Mouse (Mus musculus): ENCODE measurements around the gene 1600014C23Rik. TPM values are rescaled to one million over a fixed set of nuclear protein-coding genes. Genes with fewer than 3 reads are reported as not detected.
A peak's percentile ranks its signal among the peaks of the same experiment; 100 is the strongest.

Gene 1600014C23Rik
- polyA plus RNA-seq, 1 experiment, result not detected

- TF ChIP-seq POLR2A (IDR thresholded peaks at IDR 0.05; ENCODE audit: borderline replicate concordance, control insufficient read depth, low read depth, low read length), result no peak
- no peak for TF ChIP-seq CTCF (IDR thresholded peaks at IDR 0.05; ENCODE audit: control insufficient read depth, insufficient read depth, low read length)
- WGBS, result 84% methylated on average over 9 of the region's 9 CpGs
- H3K4me1 ChIP-seq (ENCODE audit: control insufficient read depth, insufficient read depth, low read length), result peaks cover 3% of the 10 kb centered on the region
- no peak overlapping the region for H3K4me3 ChIP-seq (replicated peaks; ENCODE audit: control insufficient read depth, low read depth, low read length)
- H3K27ac ChIP-seq (ENCODE audit: control insufficient read depth, insufficient read depth, low read depth, low read length, poor library complexity), result no peak overlapping the region
Observed at GRCm38 (mm10) chr17:45689120-45689519, 44.5 kb downstream of the 1600014C23Rik start.

GRCm38 (mm10) chr17:45686716-45687115 lies 46.9 kb downstream of the 1600014C23Rik start, which contains the start of gene Tmem63b:
Tmem63b (minus strand) TSS chr17:45686905.
- peak within 1 kb of the TSS; percentile 97 for H3K4me3 ChIP-seq (replicated peaks; ENCODE audit: control insufficient read depth, low read depth, low read length)
- WGBS, result under 1% methylated on average over 12 of the region's 12 CpGs
- peaks cover 3% of the 10 kb centered on the region for H3K4me1 ChIP-seq (ENCODE audit: control insufficient read depth, insufficient read depth, low read length)
- H3K27ac ChIP-seq (ENCODE audit: control insufficient read depth, insufficient read depth, low read depth, low read length, poor library complexity), result peak within 1 kb of the TSS; percentile 50
- TF ChIP-seq POLR2A (IDR thresholded peaks at IDR 0.05; ENCODE audit: borderline replicate concordance, control insufficient read depth, low read depth, low read length) (no peak), CTCF (IDR thresholded peaks at IDR 0.05; ENCODE audit: control insufficient read depth, insufficient read depth, low read length) (no peak)

DNA sequence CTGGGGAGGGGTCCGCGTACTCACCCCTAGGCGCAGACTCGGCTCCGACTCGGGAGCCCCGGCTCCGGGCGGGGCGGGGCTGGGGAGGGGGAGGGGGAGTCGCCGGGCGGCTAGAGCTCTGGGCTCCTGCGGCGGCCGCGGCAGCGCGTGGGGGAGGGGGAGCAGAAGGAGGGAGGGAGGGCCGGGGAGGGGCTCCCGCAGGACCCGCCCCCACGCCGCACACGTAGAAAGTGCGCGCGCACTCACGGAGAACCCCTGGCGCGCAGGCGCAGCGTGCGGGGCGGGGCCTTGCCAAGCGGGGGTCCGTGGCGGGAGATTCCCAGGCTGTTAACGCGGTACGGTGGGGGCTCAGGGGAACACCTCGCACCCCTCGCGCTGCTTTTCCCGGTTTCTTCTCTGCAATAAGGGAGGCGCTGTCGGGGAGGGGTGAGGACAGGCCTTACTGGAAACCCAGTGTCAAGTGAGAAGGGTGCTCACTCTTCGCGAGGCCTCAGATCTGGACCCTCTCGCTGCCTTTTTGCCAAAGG lies 47.5 kb downstream of the 1600014C23Rik start, which contains the start of gene Mrpl14:
Mrpl14 (plus strand) TSS at position 230 of the 527 bp plus-strand sequence.
- H3K27ac ChIP-seq (ENCODE audit: control insufficient read depth, insufficient read depth, low read depth, low read length, poor library complexity), result peak within 1 kb of the TSS; percentile 50
- WGBS, result 1% methylated on average over 37 of the region's 50 CpGs
- H3K4me1 ChIP-seq (ENCODE audit: control insufficient read depth, insufficient read depth, low read length), result peaks cover 3% of the 10 kb centered on the region
- peak within 1 kb of the TSS; percentile 97 for H3K4me3 ChIP-seq (replicated peaks; ENCODE audit: control insufficient read depth, low read depth, low read length)
- TF ChIP-seq POLR2A (IDR thresholded peaks at IDR 0.05; ENCODE audit: borderline replicate concordance, control insufficient read depth, low read depth, low read length) (peak; percentile 71; the same call in 1 of the 2 replicates), CTCF (IDR thresholded peaks at IDR 0.05; ENCODE audit: control insufficient read depth, insufficient read depth, low read length) (no peak)

DNA sequence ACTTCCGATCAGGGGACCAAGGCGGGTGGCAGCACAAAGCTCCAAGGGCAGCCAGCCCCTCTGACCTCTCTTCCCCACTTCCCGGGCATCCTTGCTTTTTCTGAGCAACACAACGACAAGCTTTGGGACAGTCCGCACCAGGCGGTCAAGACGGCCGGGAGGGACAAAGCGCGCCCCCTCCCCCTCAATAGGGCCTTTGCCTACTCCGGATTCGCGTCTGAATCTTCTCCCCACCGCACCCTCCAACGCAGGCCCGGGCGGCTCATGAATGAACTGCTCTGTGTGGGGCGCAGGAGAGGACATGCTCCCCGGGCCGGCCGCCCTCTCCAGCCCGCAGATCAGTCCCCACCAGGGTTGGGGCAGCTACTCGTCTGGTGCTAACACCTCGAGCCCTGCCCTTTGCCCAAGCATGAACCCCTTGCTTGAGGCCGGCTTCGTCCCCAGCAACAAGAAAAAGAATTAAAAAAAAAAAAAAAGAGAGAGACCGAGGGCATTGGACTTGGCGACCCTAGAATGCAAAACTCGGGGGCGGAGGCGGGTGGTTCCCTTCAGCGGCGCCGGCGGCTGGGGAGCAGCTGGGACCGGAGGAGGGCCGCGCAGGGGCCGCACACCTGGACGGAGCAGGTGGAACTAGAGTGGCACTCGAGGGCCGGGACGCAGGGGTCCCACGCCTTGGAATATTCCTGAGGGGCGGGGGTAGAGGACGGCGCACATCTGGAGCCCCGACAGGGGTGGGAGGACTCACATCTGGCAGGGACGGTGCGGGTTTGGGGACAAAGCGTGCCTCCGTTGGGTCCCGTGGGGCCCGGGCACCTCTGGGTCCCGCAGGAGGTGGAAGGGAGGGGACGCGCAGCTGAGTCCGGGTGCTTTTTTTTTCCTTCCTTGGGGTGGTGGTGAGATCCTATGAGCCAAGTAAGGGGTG lies 48.2 kb downstream of the 1600014C23Rik start:
- Histone ChIP-seq H3K27ac (ENCODE audit: control insufficient read depth, insufficient read depth, low read depth, low read length, poor library complexity) (peak overlapping the region; percentile 24; the same call in 1 of the 2 replicates), H3K4me3 (replicated peaks; ENCODE audit: control insufficient read depth, low read depth, low read length) (peak overlapping the region; percentile 70), H3K4me1 (ENCODE audit: control insufficient read depth, insufficient read depth, low read length) (peaks cover 3% of the 10 kb centered on the region)
- TF ChIP-seq POLR2A (IDR thresholded peaks at IDR 0.05; ENCODE audit: borderline replicate concordance, control insufficient read depth, low read depth, low read length) (no peak), CTCF (IDR thresholded peaks at IDR 0.05; ENCODE audit: control insufficient read depth, insufficient read depth, low read length) (no peak)
- WGBS, result 2% methylated on average over 58 of the region's 58 CpGs

DNA sequence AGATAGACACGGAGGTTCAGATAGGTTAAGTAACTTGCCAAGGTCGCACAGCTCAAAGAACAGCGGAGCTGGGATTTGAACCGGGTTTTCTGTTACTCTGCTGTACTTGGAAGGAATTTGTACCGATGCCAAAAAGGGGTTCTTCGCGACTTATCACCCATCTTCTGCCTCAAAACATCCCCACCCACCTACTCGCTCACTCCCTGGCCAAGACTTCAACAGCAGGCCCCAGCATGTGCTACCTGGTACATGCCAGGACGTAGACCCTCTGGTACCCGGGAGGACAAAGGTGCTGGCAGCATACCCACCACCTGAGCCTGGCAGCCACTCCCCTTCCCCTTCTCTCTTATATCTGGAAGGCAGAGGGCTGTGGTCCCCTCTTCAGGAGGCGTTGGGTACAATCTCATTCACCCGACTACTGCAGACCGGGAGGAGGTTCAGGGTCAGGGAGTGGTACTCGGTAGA lies 48.9 kb downstream of the 1600014C23Rik start:
- H3K4me3 ChIP-seq (replicated peaks; ENCODE audit: control insufficient read depth, low read depth, low read length), result no peak overlapping the region
- WGBS, result 51% methylated on average over 14 of the region's 14 CpGs
- no peak for TF ChIP-seq CTCF (IDR thresholded peaks at IDR 0.05; ENCODE audit: control insufficient read depth, insufficient read depth, low read length)
- TF ChIP-seq POLR2A (IDR thresholded peaks at IDR 0.05; ENCODE audit: borderline replicate concordance, control insufficient read depth, low read depth, low read length), result no peak
- no peak overlapping the region for H3K27ac ChIP-seq (ENCODE audit: control insufficient read depth, insufficient read depth, low read depth, low read length, poor library complexity)
- peaks cover 3% of the 10 kb centered on the region for H3K4me1 ChIP-seq (ENCODE audit: control insufficient read depth, insufficient read depth, low read length)

Other genes with a start within 250 kb of the 1600014C23Rik start
- 3.7 and 10.1 TPM in 2 replicates for gene Aars2, start 227.0 kb downstream of the 1600014C23Rik start, polyA plus RNA-seq (2011; ENCODE audit: insufficient read depth, insufficient read length, low replicate concordance, missing spikeins)
- gene Tcte1, start 210.4 kb downstream of the 1600014C23Rik start, polyA plus RNA-seq (2011; ENCODE audit: insufficient read depth, insufficient read length, low replicate concordance, missing spikeins), result 0.41 TPM in 1 of 2 replicates, not detected in the other
- 1.5 and 4.3 TPM in 2 replicates for gene Tmem151b, start 184.2 kb downstream of the 1600014C23Rik start, polyA plus RNA-seq (2011; ENCODE audit: insufficient read depth, insufficient read length, low replicate concordance, missing spikeins)
- 6.9 and 14.8 TPM in 2 replicates for gene Nfkbie, start 178.1 kb downstream of the 1600014C23Rik start, polyA plus RNA-seq (2011; ENCODE audit: insufficient read depth, insufficient read length, low replicate concordance, missing spikeins)
- 14.7 and 22.7 TPM in 2 replicates for gene Slc35b2, start 170.0 kb downstream of the 1600014C23Rik start, polyA plus RNA-seq (2011; ENCODE audit: insufficient read depth, insufficient read length, low replicate concordance, missing spikeins)
- gene Hsp90ab1, start 160.6 kb downstream of the 1600014C23Rik start, polyA plus RNA-seq (2011; ENCODE audit: insufficient read depth, insufficient read length, low replicate concordance, missing spikeins), result 576 and 1,077 TPM in 2 replicates
- 73.1 and 109 TPM in 2 replicates for gene Slc29a1, start 134.2 kb downstream of the 1600014C23Rik start, polyA plus RNA-seq (2011; ENCODE audit: insufficient read depth, insufficient read length, low replicate concordance, missing spikeins)
- 9.3 TPM in 1 of 2 replicates, not detected in the other for gene Mymx, start 131.7 kb downstream of the 1600014C23Rik start, polyA plus RNA-seq (2011; ENCODE audit: insufficient read depth, insufficient read length, low replicate concordance, missing spikeins)
- gene Capn11, start 74.5 kb downstream of the 1600014C23Rik start, polyA plus RNA-seq (2011; ENCODE audit: insufficient read depth, insufficient read length, low replicate concordance, missing spikeins), result 6.7 TPM in 1 of 2 replicates, not detected in the other
- 43.4 and 56.4 TPM in 2 replicates for gene Mrpl14, start 47.5 kb downstream of the 1600014C23Rik start, polyA plus RNA-seq (2011; ENCODE audit: insufficient read depth, insufficient read length, low replicate concordance, missing spikeins)
- gene Tmem63b, start 46.9 kb downstream of the 1600014C23Rik start, polyA plus RNA-seq (2011; ENCODE audit: insufficient read depth, insufficient read length, low replicate concordance, missing spikeins), result 16.2 and 19.1 TPM in 2 replicates

Data from bone marrow, adult 2 months (tissue).